Mouse (Mus musculus) liver, adult (tissue): Measurements from ENCODE around the gene Ppcdc.

Experiments
- GATA4 ChIP-seq: IDR thresholded peaks from 2 replicates; pipeline ENCODE4 v1.6.1; 2014; ENCODE audit warnings: mild to moderate bottlenecking, low read length; ENCODE audit not compliant: insufficient replicate concordance

Ppcdc gene

GRCm38 (mm10) chr9:57407120-57407905, 32.6 kb downstream of the Ppcdc start:
- TF ChIP-seq GATA4, result no peak

GRCm38 (mm10) chr9:57406395-57406794, 33.5 kb downstream of the Ppcdc start:
- TF ChIP-seq GATA4, result no peak

- TF ChIP-seq GATA4, result no peak
Measured at GRCm38 (mm10) chr9:57404036-57404435, 35.9 kb downstream of the Ppcdc start.

- TF ChIP-seq GATA4, result no peak
Measured at GRCm38 (mm10) chr9:57402318-57403251, 37.3 kb downstream of the Ppcdc start.

GRCm38 (mm10) chr9:57398773-57399172, 41.2 kb downstream of the Ppcdc start:
- no peak for TF ChIP-seq GATA4

GRCm38 (mm10) chr9:57392892-57393291, 47.0 kb downstream of the Ppcdc start:
- TF ChIP-seq GATA4, result no peak

- TF ChIP-seq GATA4, result no peak
Measured at GRCm38 (mm10) chr9:57390869-57391268, 49.1 kb downstream of the Ppcdc start.

- TF ChIP-seq GATA4, result no peak
Measured at GRCm38 (mm10) chr9:57389131-57389530, 50.8 kb downstream of the Ppcdc start.

GRCm38 (mm10) chr9:57386926-57387325, 53.0 kb downstream of the Ppcdc start:
- no peak for TF ChIP-seq GATA4

GRCm38 (mm10) chr9:57384621-57385020, 55.3 kb downstream of the Ppcdc start:
- no peak for TF ChIP-seq GATA4

GRCm38 (mm10) chr9:57360999-57361398, 78.9 kb downstream of the Ppcdc start:
- TF ChIP-seq GATA4, result no peak

GRCm38 (mm10) chr9:57354377-57355183, 85.3 kb downstream of the Ppcdc start:
- no peak for TF ChIP-seq GATA4

- no peak for TF ChIP-seq GATA4
Measured at GRCm38 (mm10) chr9:57351277-57351676, 88.6 kb downstream of the Ppcdc start.

GRCm38 (mm10) chr9:57345902-57346301, 94.0 kb downstream of the Ppcdc start:
- TF ChIP-seq GATA4, result no peak

GRCm38 (mm10) chr9:57343752-57344151, 96.2 kb downstream of the Ppcdc start:
- no peak for TF ChIP-seq GATA4
